Mouse (Mus musculus): ENCODE results near the gene Shc3. TPM values are rescaled to one million over a fixed set of nuclear protein-coding genes. Genes with fewer than 3 reads are reported as not detected.
A peak's percentile ranks its signal among the peaks of the same experiment; 100 is the strongest.

Gene Shc3
- polyA plus RNA-seq, 1 experiment from 2014 or later, result 3.1 TPM

GRCm38 (mm10) chr13:51602764-51603163 lies 33.5 kb upstream of the Shc3 start:
- Histone ChIP-seq H3K4me1 (peaks cover 15% of the 10 kb centered on the region), H3K4me3 (no peak overlapping the region), H3K9me3 (no peaks in the 10 kb centered on the region), H3K36me3 (no peaks in the 10 kb centered on the region), H3K9ac (no peak overlapping the region), H3K4me2 (peak overlapping the region; percentile 55), H3K27me3 (no peaks in the 10 kb centered on the region), H3K27ac (no peak overlapping the region)
- 65% methylated on average over 8 of the region's 8 CpGs for WGBS
- no peak for ATAC-seq (ENCODE audit: insufficient number of reproducible peaks, insufficient read depth, low FRiP score, low TSS enrichment, low read depth)

- Histone ChIP-seq H3K9me3 (no peaks in the 10 kb centered on the region), H3K27me3 (0 out of 2 replicates have a peak, but pooled peaks cover 8% of the 10 kb centered on the region), H3K9ac (no peak overlapping the region), H3K27ac (no peak overlapping the region), H3K36me3 (no peaks in the 10 kb centered on the region), H3K4me1 (peaks cover 15% of the 10 kb centered on the region), H3K4me3 (no peak overlapping the region), H3K4me2 (no peak overlapping the region)
- no peak for ATAC-seq (ENCODE audit: insufficient number of reproducible peaks, insufficient read depth, low FRiP score, low TSS enrichment, low read depth)
- WGBS, result 88% methylated on average over 8 of the region's 8 CpGs
These were observed 30.9 kb upstream of the Shc3 start for GRCm38 (mm10) chr13:51600169-51600568.

- WGBS, result 73% methylated on average over 2 of the region's 2 CpGs
These were observed 28.8 kb upstream of the Shc3 start for GRCm38 (mm10) chr13:51598063-51598462.

GRCm38 (mm10) chr13:51595404-51595803 lies 26.2 kb upstream of the Shc3 start:
- H3K4me3 ChIP-seq, result peak overlapping the region; percentile 49; the same call in 1 of the 2 replicates
- ATAC-seq (ENCODE audit: insufficient number of reproducible peaks, insufficient read depth, low FRiP score, low TSS enrichment, low read depth), result no peak
- H3K4me2 ChIP-seq, result peak overlapping the region; percentile 94
- WGBS, result 42% methylated on average over 11 of the region's 11 CpGs
- no peak overlapping the region for H3K9ac ChIP-seq
- H3K27me3 ChIP-seq, result peaks cover 15% of the 10 kb centered on the region
- no peak overlapping the region for H3K27ac ChIP-seq
- H3K36me3 ChIP-seq, result no peaks in the 10 kb centered on the region
- H3K9me3 ChIP-seq, result no peaks in the 10 kb centered on the region
- H3K4me1 ChIP-seq, result peaks cover 4% of the 10 kb centered on the region; the same call in 1 of the 2 replicates

More at GRCm38 (mm10) chr13:51598063-51598462, 28.8 kb upstream of the Shc3 start:
- H3K9me3 ChIP-seq, result no peaks in the 10 kb centered on the region
- H3K36me3 ChIP-seq, result no peaks in the 10 kb centered on the region
- H3K4me2 ChIP-seq, result no peak overlapping the region
- H3K4me1 ChIP-seq, result peaks cover 8% of the 10 kb centered on the region; the same call in 1 of the 2 replicates
- H3K9ac ChIP-seq, result no peak overlapping the region
- no peak overlapping the region for H3K27ac ChIP-seq
- no peak overlapping the region for H3K4me3 ChIP-seq
- no peak for ATAC-seq (ENCODE audit: insufficient number of reproducible peaks, insufficient read depth, low FRiP score, low TSS enrichment, low read depth)
- H3K27me3 ChIP-seq, result peaks cover 15% of the 10 kb centered on the region

GRCm38 (mm10) chr13:51594656-51595311 lies 25.6 kb upstream of the Shc3 start:
- Histone ChIP-seq H3K4me1 (peaks cover 4% of the 10 kb centered on the region; the same call in 1 of the 2 replicates), H3K9ac (peak overlapping the region; percentile 58), H3K4me3 (peak overlapping the region; percentile 49), H3K27me3 (peaks cover 15% of the 10 kb centered on the region), H3K9me3 (no peaks in the 10 kb centered on the region), H3K4me2 (peak overlapping the region; percentile 94), H3K27ac (peak overlapping the region; percentile 2; the same call in 1 of the 2 replicates), H3K36me3 (no peaks in the 10 kb centered on the region)
- ATAC-seq (ENCODE audit: insufficient number of reproducible peaks, insufficient read depth, low FRiP score, low TSS enrichment, low read depth), result peak; percentile 74; the same call in 1 of the 2 replicates
- under 1% methylated on average over 36 of the region's 36 CpGs for WGBS

- Histone ChIP-seq H3K9ac (no peak overlapping the region), H3K4me2 (no peak overlapping the region), H3K4me1 (no peaks in the 10 kb centered on the region), H3K36me3 (no peaks in the 10 kb centered on the region), H3K27me3 (no peaks in the 10 kb centered on the region), H3K9me3 (peaks cover 8% of the 10 kb centered on the region; the same call in 1 of the 2 replicates), H3K27ac (no peak overlapping the region), H3K4me3 (no peak overlapping the region)
- no peak for ATAC-seq (ENCODE audit: insufficient number of reproducible peaks, insufficient read depth, low FRiP score, low TSS enrichment, low read depth)
- 58% methylated on average over 4 of the region's 4 CpGs for WGBS
These were observed 18.8 kb upstream of the Shc3 start for GRCm38 (mm10) chr13:51588005-51588404.

- WGBS, result 62% methylated on average over 2 of the region's 2 CpGs
- Histone ChIP-seq H3K4me2 (no peak overlapping the region), H3K27ac (no peak overlapping the region), H3K4me1 (peaks cover 15% of the 10 kb centered on the region), H3K9me3 (peaks cover 8% of the 10 kb centered on the region; the same call in 1 of the 2 replicates), H3K4me3 (no peak overlapping the region), H3K27me3 (no peaks in the 10 kb centered on the region), H3K9ac (no peak overlapping the region), H3K36me3 (no peaks in the 10 kb centered on the region)
- ATAC-seq (ENCODE audit: insufficient number of reproducible peaks, insufficient read depth, low FRiP score, low TSS enrichment, low read depth), result no peak
These were observed 13.0 kb upstream of the Shc3 start for GRCm38 (mm10) chr13:51582204-51582603.

GRCm38 (mm10) chr13:51580263-51581044 lies 11.2 kb upstream of the Shc3 start:
- Histone ChIP-seq H3K27ac (peak overlapping the region; percentile 72), H3K9ac (no peak overlapping the region), H3K36me3 (no peaks in the 10 kb centered on the region), H3K9me3 (peaks cover 5% of the 10 kb centered on the region; the same call in 1 of the 2 replicates), H3K4me2 (peak overlapping the region; percentile 46), H3K4me1 (peaks cover 15% of the 10 kb centered on the region), H3K4me3 (peak overlapping the region; percentile 12; the same call in 1 of the 2 replicates), H3K27me3 (no peaks in the 10 kb centered on the region)
- 4% methylated on average over 8 of the region's 8 CpGs for WGBS
- ATAC-seq (ENCODE audit: insufficient number of reproducible peaks, insufficient read depth, low FRiP score, low TSS enrichment, low read depth), result peak; percentile 37; the same call in 1 of the 2 replicates

- Histone ChIP-seq H3K27ac (no peak overlapping the region), H3K27me3 (peaks cover 41% of the 10 kb centered on the region), H3K9ac (no peak overlapping the region), H3K36me3 (no peaks in the 10 kb centered on the region), H3K4me2 (no peak overlapping the region), H3K4me3 (no peak overlapping the region), H3K9me3 (no peaks in the 10 kb centered on the region), H3K4me1 (peaks cover 13% of the 10 kb centered on the region)
- no peak for ATAC-seq (ENCODE audit: insufficient number of reproducible peaks, insufficient read depth, low FRiP score, low TSS enrichment, low read depth)
- WGBS, result 31% methylated on average over 11 of the region's 11 CpGs
These were observed 4.6 kb upstream of the Shc3 start for GRCm38 (mm10) chr13:51573849-51574248.

- H3K27me3 ChIP-seq, result peaks cover 79% of the 10 kb centered on the region
- peak overlapping the region; percentile 96 for H3K4me2 ChIP-seq
- WGBS, result 7% methylated on average over 9 of the region's 9 CpGs
These were observed 892 bp upstream of the Shc3 start for GRCm38 (mm10) chr13:51570111-51570510.

GRCm38 (mm10) chr13:51569685-51570068 lies 458 bp upstream of the Shc3 start:
- Histone ChIP-seq H3K27ac (no peak overlapping the region; the same call in 1 of the 2 replicates), H3K4me1 (peaks cover 39% of the 10 kb centered on the region), H3K27me3 (peaks cover 83% of the 10 kb centered on the region), H3K36me3 (no peaks in the 10 kb centered on the region), H3K4me3 (peak overlapping the region; percentile 58), H3K9me3 (no peaks in the 10 kb centered on the region), H3K9ac (no peak overlapping the region), H3K4me2 (peak overlapping the region; percentile 96)
- no peak for ATAC-seq (ENCODE audit: insufficient number of reproducible peaks, insufficient read depth, low FRiP score, low TSS enrichment, low read depth)
- 1% methylated on average over 7 of the region's 7 CpGs for WGBS

More at GRCm38 (mm10) chr13:51570111-51570510, 892 bp upstream of the Shc3 start:
- no peaks in the 10 kb centered on the region for H3K9me3 ChIP-seq
- peak overlapping the region; percentile 58 for H3K4me3 ChIP-seq
- H3K9ac ChIP-seq, result no peak overlapping the region
- H3K4me1 ChIP-seq, result peaks cover 39% of the 10 kb centered on the region
- no peaks in the 10 kb centered on the region for H3K36me3 ChIP-seq
- H3K27ac ChIP-seq, result no peak overlapping the region; the same call in 1 of the 2 replicates
- no peak for ATAC-seq (ENCODE audit: insufficient number of reproducible peaks, insufficient read depth, low FRiP score, low TSS enrichment, low read depth)
